Mouse (Mus musculus): ENCODE measurements around the gene C1ra. TPM values are rescaled to one million over a fixed set of nuclear protein-coding genes. Genes with fewer than 3 reads are reported as not detected.
A peak's percentile ranks its signal among the peaks of the same experiment; 100 is the strongest.

C1ra gene
- polyA plus RNA-seq, 1 experiment = 0.22 TPM

- TF ChIP-seq POLR2A (IDR thresholded peaks at IDR 0.05; ENCODE audit: borderline replicate concordance, extremely low read depth, insufficient read depth, insufficient read length, poor library complexity, severe bottlenecking) (no peak), CTCF (IDR thresholded peaks at IDR 0.05; ENCODE audit: borderline replicate concordance, extremely low read depth, insufficient read depth, insufficient read length) (peak; percentile 80)
- peak; percentile 76 for DNase-seq (ENCODE audit: low read depth)
Observed at GRCm38 (mm10) chr6:124570026-124570425, 57.8 kb downstream of the C1ra start, which contains the start of gene C1rb. Gene C1rb, plus strand, starts transcription at chr6:124570294.

Other genes with a start within 250 kb of the C1ra start
- 0.09 and 0.19 TPM in 2 replicates for gene Cd163, start 207.7 kb upstream of the C1ra start, polyA plus RNA-seq (2012; rRNA removed)
- gene Pex5, start 97.3 kb upstream of the C1ra start, polyA plus RNA-seq (2012; rRNA removed) = 81.1 and 91.3 TPM in 2 replicates
- 79.6 and 109 TPM in 2 replicates for gene Clstn3, start 47.6 kb upstream of the C1ra start, polyA plus RNA-seq (2012; rRNA removed)
- 0.04 and 0.10 TPM in 2 replicates for gene C1rl, start 19.3 kb upstream of the C1ra start, polyA plus RNA-seq (2012; rRNA removed)
- gene C1s1, start 30.0 kb downstream of the C1ra start, polyA plus RNA-seq (2012; rRNA removed) = 0.54 and 0.57 TPM in 2 replicates
- not detected in 2 replicates for gene C1rb, start 57.9 kb downstream of the C1ra start, polyA plus RNA-seq (2012; rRNA removed)
- 0.31 and 0.32 TPM in 2 replicates for gene C1s2, start 123.7 kb downstream of the C1ra start, polyA plus RNA-seq (2012; rRNA removed)
- gene Lpcat3, start 150.6 kb downstream of the C1ra start, polyA plus RNA-seq (2012; rRNA removed) = 54.8 and 58.7 TPM in 2 replicates
- 95.2 and 132 TPM in 2 replicates for gene Emg1, start 199.8 kb downstream of the C1ra start, polyA plus RNA-seq (2012; rRNA removed)
- 168 and 174 TPM in 2 replicates for gene Phb2, start 199.9 kb downstream of the C1ra start, polyA plus RNA-seq (2012; rRNA removed)
- 2.6 and 2.9 TPM in 2 replicates for gene Ptpn6, start 226.3 kb downstream of the C1ra start, polyA plus RNA-seq (2012; rRNA removed)
- gene Grcc10, start 229.0 kb downstream of the C1ra start, polyA plus RNA-seq (2012; rRNA removed) = 429 and 583 TPM in 2 replicates
- not detected in 2 replicates for gene Gm45234, start 243.6 kb downstream of the C1ra start, polyA plus RNA-seq (2012; rRNA removed)
- 62.8 and 136 TPM in 2 replicates for gene Atn1, start 244.1 kb downstream of the C1ra start, polyA plus RNA-seq (2012; rRNA removed)